Mouse (Mus musculus) skeletal muscle tissue, adult 2 months (tissue): ENCODE results near the gene Rsad1.

Source experiments
- DNase-seq: peaks from one replicate; pipeline ENCODE4 v3.0.0-alpha.2; 2012; ENCODE audit warnings: low read depth, low spot score

Gene Rsad1

GRCm38 (mm10) chr11:94548888-94549690 is at the start of gene Rsad1:
TSS of gene Rsad1 (minus strand) at chr11:94549255.
- DNase-seq, result peak; percentile 94

DNA sequence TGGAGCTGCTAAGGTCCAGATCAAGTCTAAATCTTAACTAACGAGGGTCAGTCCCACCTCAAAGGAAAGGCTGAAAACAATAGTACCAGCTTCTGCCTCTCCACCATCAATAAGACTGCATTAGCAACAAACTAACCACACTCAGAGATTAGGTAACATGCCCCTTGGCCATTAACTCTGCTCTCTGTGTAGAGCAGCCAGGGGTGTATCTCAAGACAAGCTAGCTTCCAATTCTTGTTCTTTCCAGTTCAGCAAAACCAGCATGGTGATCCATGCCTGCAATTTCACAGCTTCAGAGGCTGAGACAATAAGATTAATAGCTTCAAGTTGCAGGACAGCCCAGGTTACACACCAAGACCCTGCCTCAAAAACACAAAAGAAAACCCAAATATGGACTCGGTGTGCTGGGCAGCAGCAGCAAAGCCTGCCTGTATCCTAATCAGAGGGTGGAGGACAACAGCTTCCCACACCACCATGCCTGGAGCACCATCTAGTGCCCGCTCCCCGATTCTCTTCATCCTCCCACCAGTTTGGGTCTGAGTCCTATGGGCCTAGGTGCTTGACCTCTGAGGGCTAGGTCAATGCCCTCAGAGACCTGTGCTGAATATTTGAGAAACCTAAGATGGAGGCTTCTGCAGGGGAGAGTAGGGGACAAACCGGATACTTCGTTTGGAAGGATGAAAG is 49.5 kb upstream of the Rsad1 start:
- DNase-seq, result no peak

GRCm38 (mm10) chr11:94597319-94597718 is 48.3 kb upstream of the Rsad1 start:
- peak; percentile 37 for DNase-seq

- no peak for DNase-seq
Observed at GRCm38 (mm10) chr11:94596311-94596852, 47.3 kb upstream of the Rsad1 start.

DNA sequence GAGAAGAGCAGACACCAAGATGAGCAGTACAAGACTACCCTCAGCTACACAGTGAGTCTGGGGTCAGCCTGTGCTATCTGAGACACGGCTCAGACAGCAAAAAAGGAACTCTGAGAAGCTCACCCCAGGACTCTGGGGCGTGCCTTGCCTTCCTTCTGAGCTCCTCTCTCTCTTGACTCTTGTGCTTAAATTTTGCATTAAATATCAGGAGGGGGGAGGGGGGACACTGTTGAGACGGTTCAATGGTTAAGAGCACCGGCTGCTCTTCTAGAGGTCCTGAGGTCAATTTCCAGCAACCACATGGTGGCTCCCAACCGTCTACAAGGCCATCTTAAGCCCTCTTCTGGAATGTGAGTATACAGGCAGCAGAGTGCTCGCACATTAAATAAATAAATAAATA is 38.5 kb upstream of the Rsad1 start:
- DNase-seq, result no peak

DNA sequence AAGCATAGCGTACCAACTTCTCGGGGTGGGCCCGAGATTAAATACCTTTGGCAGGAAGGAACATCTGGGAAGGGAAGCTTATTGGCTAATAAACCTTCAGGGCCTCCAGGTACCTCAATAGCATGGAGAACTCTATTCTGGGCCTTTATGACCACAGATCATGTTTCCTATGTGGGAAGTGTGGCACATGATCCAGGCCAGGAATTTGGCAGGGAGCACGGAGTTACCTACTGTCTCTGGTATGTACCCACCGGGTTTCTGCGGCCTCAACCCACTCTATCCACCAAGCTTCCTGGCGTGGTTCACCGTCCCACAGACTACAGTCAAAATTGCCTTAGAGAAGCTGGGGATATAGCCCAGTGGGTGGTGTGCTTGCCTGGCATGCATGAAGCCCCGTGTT is 36.0 kb upstream of the Rsad1 start:
- no peak for DNase-seq

- no peak for DNase-seq
Observed at GRCm38 (mm10) chr11:94580111-94580740, 31.2 kb upstream of the Rsad1 start.

- DNase-seq, result no peak
Observed at GRCm38 (mm10) chr11:94576361-94576760, 27.3 kb upstream of the Rsad1 start.

GRCm38 (mm10) chr11:94575036-94575435 is 26.0 kb upstream of the Rsad1 start:
- DNase-seq, result no peak

- DNase-seq, result no peak
Observed at GRCm38 (mm10) chr11:94574560-94574959, 25.5 kb upstream of the Rsad1 start.

GRCm38 (mm10) chr11:94571850-94572249 is 22.8 kb upstream of the Rsad1 start:
- no peak for DNase-seq

DNA sequence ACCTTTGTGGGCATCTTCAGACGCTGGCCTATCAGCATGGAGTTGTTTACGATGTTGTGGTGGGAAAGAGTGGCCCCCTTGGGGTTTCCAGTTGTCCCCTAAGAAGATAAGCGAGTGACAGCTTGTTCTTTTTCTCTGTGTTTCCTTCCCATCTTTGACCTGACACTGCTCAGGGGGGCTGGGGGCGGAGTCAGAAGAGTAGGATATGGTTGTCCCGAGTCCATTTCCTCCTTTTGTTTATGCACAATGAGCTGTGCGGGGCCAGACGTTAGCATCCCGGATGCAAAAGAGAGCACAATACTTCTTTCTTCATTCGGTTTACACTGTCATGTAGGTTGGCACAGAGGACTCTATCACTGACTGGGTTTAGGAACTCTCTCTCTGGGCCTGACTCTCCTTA is 21.6 kb upstream of the Rsad1 start:
- no peak for DNase-seq

DNA sequence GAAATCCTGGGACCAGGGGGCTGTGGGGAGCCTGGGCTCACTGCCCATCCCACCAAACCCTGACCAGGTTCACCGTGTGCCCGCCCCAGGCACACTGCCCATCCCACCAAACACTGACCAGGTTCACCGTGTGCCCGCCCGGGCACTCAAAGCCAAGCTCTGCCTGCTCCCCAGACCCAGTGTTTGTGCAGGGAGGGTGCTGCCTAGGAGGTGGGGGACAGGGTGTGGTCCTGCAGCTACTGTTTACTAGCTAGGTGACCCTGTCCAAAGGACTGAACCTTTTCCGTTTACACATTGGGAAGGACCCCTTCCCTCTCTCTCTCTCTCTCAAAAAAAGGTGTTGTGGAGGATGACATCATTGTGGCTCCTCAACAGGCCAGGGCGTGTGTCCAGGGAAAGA is 18.3 kb upstream of the Rsad1 start:
- DNase-seq, result no peak

GRCm38 (mm10) chr11:94566534-94566933 is 17.5 kb upstream of the Rsad1 start:
- DNase-seq, result no peak

- DNase-seq, result no peak
Observed at GRCm38 (mm10) chr11:94565151-94565479, 16.1 kb upstream of the Rsad1 start.

DNA sequence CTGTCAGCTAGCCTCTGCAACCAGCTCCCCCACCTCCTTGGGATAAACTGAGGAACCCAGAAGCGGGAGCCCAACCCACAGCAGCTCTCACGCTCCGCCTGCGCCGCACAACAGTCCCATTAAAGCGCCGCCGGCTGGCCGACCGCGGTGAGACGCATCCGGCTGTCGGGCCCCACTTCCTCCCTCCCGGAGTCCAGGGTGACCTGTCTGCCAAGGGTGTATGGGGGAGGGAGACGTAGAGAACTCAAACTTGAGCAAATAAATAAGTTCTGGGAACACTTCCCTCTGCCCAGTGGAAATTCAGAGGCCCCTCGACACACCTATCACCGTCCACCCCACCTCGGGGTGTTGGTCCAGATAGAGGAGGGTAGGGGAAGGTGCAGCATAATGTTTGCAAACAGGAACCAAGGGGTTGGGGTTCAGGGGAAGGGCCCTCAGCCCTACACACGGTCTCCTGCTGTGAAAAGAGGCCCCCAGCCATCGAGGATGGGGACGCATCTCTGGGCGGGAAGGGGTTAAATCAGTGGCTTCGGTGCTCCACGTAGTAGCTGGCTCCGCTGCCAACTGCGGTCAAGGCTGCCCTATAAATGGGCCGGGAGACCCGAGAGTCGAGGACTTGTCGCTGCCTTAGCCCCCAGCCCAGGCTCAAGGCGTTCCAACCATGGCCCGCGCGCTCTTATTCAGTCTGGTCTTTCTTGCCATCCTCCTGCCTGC is 15.5 kb upstream of the Rsad1 start, which contains the start of gene Chad:
Chad (plus strand) TSS at position 611 of the 714 bp plus-strand sequence.
- no peak for DNase-seq

DNA sequence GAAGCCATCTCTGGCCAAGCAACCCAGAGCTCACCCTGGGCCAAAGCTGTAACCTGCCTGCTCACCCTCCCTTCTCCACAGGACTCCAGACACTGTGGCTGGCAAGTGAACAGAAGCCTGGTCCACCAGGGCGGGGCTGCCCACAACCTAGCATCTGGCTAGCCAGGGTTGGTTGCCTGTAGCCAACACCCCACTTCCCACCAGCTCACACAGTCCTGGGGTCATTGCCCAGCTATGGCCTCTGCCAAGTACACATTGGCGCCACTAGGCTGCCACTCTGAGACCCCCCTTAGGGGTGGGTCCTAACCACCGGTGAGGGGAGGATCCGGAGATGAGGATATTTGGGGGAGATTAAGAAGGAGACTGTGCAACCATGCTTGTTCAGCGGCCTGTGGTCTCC is 14.8 kb upstream of the Rsad1 start:
- no peak for DNase-seq

GRCm38 (mm10) chr11:94563383-94563782 is 14.3 kb upstream of the Rsad1 start:
- DNase-seq, result no peak

- no peak for DNase-seq
Observed at GRCm38 (mm10) chr11:94558226-94558625, 9.2 kb upstream of the Rsad1 start.

DNA sequence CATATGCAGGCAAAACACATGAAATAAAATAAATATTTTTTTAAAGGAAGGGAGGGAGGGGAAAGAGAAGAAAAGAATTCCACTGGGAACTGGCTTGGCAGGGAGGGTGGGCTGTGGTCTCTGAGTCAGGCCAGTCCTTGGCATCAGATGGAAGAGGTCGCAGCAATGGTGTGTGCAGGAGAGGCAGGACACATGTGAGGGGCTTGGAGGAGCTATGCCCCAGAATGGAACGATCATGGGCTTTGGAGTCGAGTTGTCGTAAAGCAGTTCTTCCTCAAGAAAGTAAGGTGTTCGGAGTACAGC is 1.3 kb upstream of the Rsad1 start:
- no peak for DNase-seq

DNA sequence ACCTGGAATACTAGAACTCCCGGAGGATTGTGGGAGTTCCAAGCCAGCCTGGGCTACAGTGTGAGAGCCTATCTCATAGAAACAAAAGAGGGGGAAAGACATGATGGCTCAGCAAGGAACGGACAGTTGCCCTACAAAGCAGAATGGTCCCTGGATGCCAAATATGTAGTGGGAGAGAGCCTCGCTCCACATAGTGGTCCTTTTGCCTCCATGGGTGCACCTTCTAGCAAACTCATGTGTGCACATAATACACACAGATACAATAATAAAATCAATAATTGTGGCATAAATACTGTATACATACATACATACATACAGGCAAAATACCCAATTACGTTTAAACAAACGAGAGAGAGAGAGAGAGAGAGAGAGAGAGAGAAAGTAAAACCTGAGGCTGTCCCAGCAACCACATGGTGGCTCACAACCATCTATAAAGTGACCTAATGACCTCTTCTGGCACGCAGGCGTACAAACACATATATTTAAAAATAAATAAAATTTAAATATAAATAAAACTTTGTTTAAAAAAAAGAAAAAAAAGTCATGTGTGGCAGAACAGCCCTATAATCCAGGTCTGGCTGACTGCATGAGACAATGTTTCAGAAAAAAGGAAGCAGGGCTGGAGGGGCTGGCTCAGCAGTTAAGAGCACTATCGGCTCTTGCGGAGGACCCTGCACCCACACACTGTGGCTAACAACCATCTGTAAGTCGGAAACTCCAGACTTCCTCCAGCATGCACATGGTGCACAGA is 811 bp upstream of the Rsad1 start:
- no peak for DNase-seq
